Mouse (Mus musculus): ENCODE data around the gene Cemip.

DNA sequence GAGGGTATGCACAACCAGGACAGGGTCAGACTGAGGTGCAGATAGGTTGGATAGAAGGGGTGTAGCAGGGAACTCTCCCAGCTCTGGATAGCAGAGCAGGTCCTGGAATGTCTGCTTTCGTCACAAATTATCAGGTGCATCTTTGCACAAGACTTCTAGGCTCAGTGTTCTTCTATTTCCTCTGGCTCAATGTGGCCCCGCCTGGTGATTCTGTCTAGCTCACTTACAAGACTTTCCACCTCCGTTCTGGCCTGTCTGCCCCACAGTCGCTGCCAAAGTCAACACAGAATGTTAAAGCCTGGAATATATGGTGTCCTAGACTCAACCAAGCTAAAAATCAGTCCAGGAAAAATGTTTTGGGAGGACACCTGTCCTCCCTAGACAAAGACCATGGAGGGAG is 57.9 kb downstream of the Cemip start:
- TF ChIP-seq CTCF (IDR thresholded peaks at IDR 0.05) (no peak), EP300 (IDR thresholded peaks at IDR 0.05; ENCODE audit: insufficient read depth, low read depth, low read length) (no peak)
